Mouse (Mus musculus): Measurements from ENCODE around the gene Mrpl55.

DNA sequence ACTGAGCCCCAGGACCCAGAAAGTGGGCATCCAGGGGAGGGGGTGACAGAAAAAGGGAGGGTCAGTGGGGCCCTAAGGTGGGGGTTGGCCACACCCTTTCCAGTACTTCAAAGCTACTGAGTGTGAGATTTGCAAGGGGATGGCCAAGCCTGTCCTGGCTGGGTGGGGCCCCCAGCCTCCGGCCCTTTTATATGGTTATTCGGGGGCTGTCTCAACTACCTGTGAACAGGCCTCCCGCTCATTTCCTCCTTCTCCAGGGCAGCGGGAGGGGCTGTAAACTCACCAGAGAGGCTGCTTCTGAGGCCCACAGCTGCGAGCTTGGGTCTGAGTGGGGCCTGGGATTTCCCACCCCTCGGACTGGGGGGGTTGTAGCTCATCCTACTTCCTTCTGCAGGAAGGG is 41.6 kb downstream of the Mrpl55 start:
- TF ChIP-seq EP300 (IDR thresholded peaks at IDR 0.05), result no peak
- no peak for TF ChIP-seq CTCF (IDR thresholded peaks at IDR 0.05)

Data from lung, postnatal 0 days (tissue).